Mouse (Mus musculus): ENCODE data around the gene Nlrc5.

DNA sequence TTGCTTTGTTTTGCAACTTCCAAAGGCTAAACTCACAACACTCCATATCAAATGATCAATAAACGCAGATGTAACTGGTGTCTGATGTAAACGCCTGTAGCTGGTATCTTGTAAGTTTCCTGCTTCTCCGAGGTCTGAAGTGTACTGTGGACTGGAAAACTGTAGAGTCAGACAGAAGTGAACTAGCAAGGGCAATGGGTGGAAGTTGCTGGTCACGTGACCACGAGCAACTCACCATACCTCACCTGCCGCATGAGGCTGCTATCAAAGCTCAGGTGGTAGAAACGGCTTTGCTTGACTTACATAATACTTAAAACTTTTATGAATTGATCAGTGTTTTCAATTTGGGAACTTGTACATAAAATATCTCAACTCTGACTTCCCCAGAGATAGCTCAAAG is 93.0 kb downstream of the Nlrc5 start:
- no peak for TF ChIP-seq CTCF (IDR thresholded peaks at IDR 0.05)
- TF ChIP-seq POLR2A (IDR thresholded peaks at IDR 0.05; ENCODE audit: insufficient read depth, low read depth, low read length): no peak
- no peak for TF ChIP-seq EP300 (IDR thresholded peaks at IDR 0.05; ENCODE audit: insufficient read depth, low read depth, low read length)

Measured in heart, adult 2 months (tissue).